Mouse (Mus musculus): Measurements from ENCODE around the gene Lmod3. TPM values are rescaled to one million over a fixed set of nuclear protein-coding genes. Genes with fewer than 3 reads are reported as not detected.
"Not testable (repeated sequence)": the region's sequence is repeated elsewhere in the genome, so short reads cannot be mapped to it uniquely, and the experiment has no call there.

The Lmod3 gene
- polyA plus RNA-seq, 1 experiment: 0.73 TPM

GRCm38 (mm10) chr6:97262229-97262628, 9.7 kb upstream of the Lmod3 start:
- Histone ChIP-seq H3K36me3 (ENCODE audit: control insufficient read depth, insufficient read depth, low read length) (no peaks in the 10 kb centered on the region), H3K27me3 (ENCODE audit: control insufficient read depth, insufficient read depth, low read length) (no peaks in the 10 kb centered on the region)

GRCm38 (mm10) chr6:97259926-97260325, 7.4 kb upstream of the Lmod3 start:
- WGBS: 95% methylated on average over 2 of the region's 2 CpGs
- not testable (repeated sequence) for DNase-seq

More at GRCm38 (mm10) chr6:97262229-97262628, 9.7 kb upstream of the Lmod3 start:
- 80% methylated on average over 4 of the region's 4 CpGs for WGBS
- Histone ChIP-seq H3K4me1 (replicated peaks; ENCODE audit: control insufficient read depth, insufficient read depth, low read length) (no peaks in the 10 kb centered on the region), H3K4me3 (ENCODE audit: control insufficient read depth, insufficient read depth, low read length) (no peak overlapping the region), H3K27ac (ENCODE audit: control insufficient read depth, insufficient read depth, low read length) (no peak overlapping the region)
- DNase-seq: no peak
- TF ChIP-seq CTCF (IDR thresholded peaks at IDR 0.05; ENCODE audit: borderline replicate concordance, control insufficient read depth, extremely low read depth, insufficient read depth, low read length, poor library complexity) (no peak), POLR2A (IDR thresholded peaks at IDR 0.05; ENCODE audit: control insufficient read depth, extremely low read depth, insufficient read depth, low read length, poor library complexity) (no peak)

GRCm38 (mm10) chr6:97258489-97258888, 5.9 kb upstream of the Lmod3 start:
- WGBS: 90% methylated on average over 1 of the region's 1 CpGs
- TF ChIP-seq POLR2A (IDR thresholded peaks at IDR 0.05; ENCODE audit: control insufficient read depth, extremely low read depth, insufficient read depth, low read length, poor library complexity): no peak
- no peaks in the 10 kb centered on the region for H3K4me1 ChIP-seq (replicated peaks; ENCODE audit: control insufficient read depth, insufficient read depth, low read length)
- no peak overlapping the region for H3K27ac ChIP-seq (ENCODE audit: control insufficient read depth, insufficient read depth, low read length)
- no peaks in the 10 kb centered on the region for H3K27me3 ChIP-seq (ENCODE audit: control insufficient read depth, insufficient read depth, low read length)
- DNase-seq: no peak
- no peak overlapping the region for H3K4me3 ChIP-seq (ENCODE audit: control insufficient read depth, insufficient read depth, low read length)
- no peaks in the 10 kb centered on the region for H3K36me3 ChIP-seq (ENCODE audit: control insufficient read depth, insufficient read depth, low read length)

More at GRCm38 (mm10) chr6:97259926-97260325, 7.4 kb upstream of the Lmod3 start:
- not testable (repeated sequence) for H3K27me3 ChIP-seq (ENCODE audit: control insufficient read depth, insufficient read depth, low read length); H3K4me1 ChIP-seq (replicated peaks; ENCODE audit: control insufficient read depth, insufficient read depth, low read length); H3K36me3 ChIP-seq (ENCODE audit: control insufficient read depth, insufficient read depth, low read length); H3K27ac ChIP-seq (ENCODE audit: control insufficient read depth, insufficient read depth, low read length); H3K4me3 ChIP-seq (ENCODE audit: control insufficient read depth, insufficient read depth, low read length)

- H3K27ac ChIP-seq (ENCODE audit: control insufficient read depth, insufficient read depth, low read length): no peak overlapping the region
- no peaks in the 10 kb centered on the region for H3K27me3 ChIP-seq (ENCODE audit: control insufficient read depth, insufficient read depth, low read length)
- no peak for DNase-seq
- no peak overlapping the region for H3K4me3 ChIP-seq (ENCODE audit: control insufficient read depth, insufficient read depth, low read length)
- no peaks in the 10 kb centered on the region for H3K4me1 ChIP-seq (replicated peaks; ENCODE audit: control insufficient read depth, insufficient read depth, low read length)
- no peak for TF ChIP-seq CTCF (IDR thresholded peaks at IDR 0.05; ENCODE audit: borderline replicate concordance, control insufficient read depth, extremely low read depth, insufficient read depth, low read length, poor library complexity)
- no peak for TF ChIP-seq POLR2A (IDR thresholded peaks at IDR 0.05; ENCODE audit: control insufficient read depth, extremely low read depth, insufficient read depth, low read length, poor library complexity)
- no peaks in the 10 kb centered on the region for H3K36me3 ChIP-seq (ENCODE audit: control insufficient read depth, insufficient read depth, low read length)
- WGBS: 70% methylated on average over 5 of the region's 5 CpGs
Measured at GRCm38 (mm10) chr6:97252086-97252485, 473 bp downstream of the Lmod3 start.

GRCm38 (mm10) chr6:97250966-97251365, 1.6 kb downstream of the Lmod3 start:
- no peaks in the 10 kb centered on the region for H3K4me1 ChIP-seq (replicated peaks; ENCODE audit: control insufficient read depth, insufficient read depth, low read length)
- no peaks in the 10 kb centered on the region for H3K27me3 ChIP-seq (ENCODE audit: control insufficient read depth, insufficient read depth, low read length)
- WGBS: 37% methylated on average over 6 of the region's 6 CpGs
- no peak for TF ChIP-seq POLR2A (IDR thresholded peaks at IDR 0.05; ENCODE audit: control insufficient read depth, extremely low read depth, insufficient read depth, low read length, poor library complexity)
- no peaks in the 10 kb centered on the region for H3K36me3 ChIP-seq (ENCODE audit: control insufficient read depth, insufficient read depth, low read length)
- no peak overlapping the region for H3K27ac ChIP-seq (ENCODE audit: control insufficient read depth, insufficient read depth, low read length)
- no peak overlapping the region for H3K4me3 ChIP-seq (ENCODE audit: control insufficient read depth, insufficient read depth, low read length)
- peak; percentile 64 for DNase-seq

GRCm38 (mm10) chr6:97245200-97245599, 7.4 kb downstream of the Lmod3 start:
- no peak overlapping the region for H3K27ac ChIP-seq (ENCODE audit: control insufficient read depth, insufficient read depth, low read length)
- H3K27me3 ChIP-seq (ENCODE audit: control insufficient read depth, insufficient read depth, low read length): no peaks in the 10 kb centered on the region
- TF ChIP-seq CTCF (IDR thresholded peaks at IDR 0.05; ENCODE audit: borderline replicate concordance, control insufficient read depth, extremely low read depth, insufficient read depth, low read length, poor library complexity) (no peak), POLR2A (IDR thresholded peaks at IDR 0.05; ENCODE audit: control insufficient read depth, extremely low read depth, insufficient read depth, low read length, poor library complexity) (no peak)

GRCm38 (mm10) chr6:97242522-97242921, 10.0 kb downstream of the Lmod3 start:
- Histone ChIP-seq H3K4me3 (ENCODE audit: control insufficient read depth, insufficient read depth, low read length) (no peak overlapping the region), H3K36me3 (ENCODE audit: control insufficient read depth, insufficient read depth, low read length) (no peaks in the 10 kb centered on the region), H3K27me3 (ENCODE audit: control insufficient read depth, insufficient read depth, low read length) (no peaks in the 10 kb centered on the region), H3K4me1 (replicated peaks; ENCODE audit: control insufficient read depth, insufficient read depth, low read length) (no peaks in the 10 kb centered on the region), H3K27ac (ENCODE audit: control insufficient read depth, insufficient read depth, low read length) (no peak overlapping the region)
- no peak for TF ChIP-seq POLR2A (IDR thresholded peaks at IDR 0.05; ENCODE audit: control insufficient read depth, extremely low read depth, insufficient read depth, low read length, poor library complexity)
- TF ChIP-seq CTCF (IDR thresholded peaks at IDR 0.05; ENCODE audit: borderline replicate concordance, control insufficient read depth, extremely low read depth, insufficient read depth, low read length, poor library complexity): no peak
- WGBS: 93% methylated on average over 4 of the region's 4 CpGs
- DNase-seq: no peak

More at GRCm38 (mm10) chr6:97245200-97245599, 7.4 kb downstream of the Lmod3 start:
- Histone ChIP-seq H3K36me3 (ENCODE audit: control insufficient read depth, insufficient read depth, low read length) (no peaks in the 10 kb centered on the region), H3K4me3 (ENCODE audit: control insufficient read depth, insufficient read depth, low read length) (no peak overlapping the region), H3K4me1 (replicated peaks; ENCODE audit: control insufficient read depth, insufficient read depth, low read length) (no peaks in the 10 kb centered on the region)
- no peak for DNase-seq
